Mouse (Mus musculus) MEL (cell line): ENCODE measurements around the gene Tmc6. TPM values are rescaled to one million over a fixed set of nuclear protein-coding genes. Genes with fewer than 3 reads are reported as not detected.

Experiments
- DNase-seq: peaks from one replicate; pipeline ENCODE4 v3.0.0; 2011; ENCODE audit warnings: low read depth, low spot score
- H3K27ac ChIP-seq: 2 replicates; pipeline ENCODE4 v1.5.1; 2012; ENCODE audit warnings: low read depth, mild to moderate bottlenecking, control low read depth, low read length, moderate library complexity; ENCODE audit not compliant: control insufficient read depth
- H3K27me3 ChIP-seq, 2 experiments: fragments of 150-350 bp in 1 of 2; sonication (generic) in 1 of 2; 2 replicates each; pipeline ENCODE4 v1.6.1; 2012; ENCODE audit warnings: low read length in 2 of 2, mild to moderate bottlenecking in 2 of 2, improper control_type of control experiment in 1 of 2, moderate library complexity in 1 of 2; ENCODE audit not compliant: insufficient read depth in 2 of 2, control insufficient read depth in 1 of 2
- H3K36me3 ChIP-seq, 2 experiments: 2 replicates each; pipeline ENCODE4 v1.6.1; 2012 to 2014; ENCODE audit warnings: low read length in 2 of 2, improper control_type of control experiment in 1 of 2, inconsistent platforms in 1 of 2, mild to moderate bottlenecking in 1 of 2; ENCODE audit not compliant: insufficient read depth in 2 of 2, control insufficient read depth in 1 of 2
- H3K4me1 ChIP-seq, 2 experiments: fragments of 150-350 bp in 1 of 2; sonication (generic) in 1 of 2; 2 replicates each; pipeline ENCODE4 v1.6.1; 2012; ENCODE audit warnings: low read length in 2 of 2, improper control_type of control experiment in 1 of 2, mild to moderate bottlenecking in 1 of 2; ENCODE audit not compliant: insufficient read depth in 2 of 2, control insufficient read depth in 1 of 2
- H3K4me3 ChIP-seq, 2 experiments: fragments of 150-350 bp in 1 of 2; sonication (generic) in 1 of 2; 2 replicates each; pipeline ENCODE4 v1.5.1; 2012; ENCODE audit warnings: low read depth in 2 of 2, low read length in 2 of 2, mild to moderate bottlenecking in 2 of 2, moderate library complexity in 2 of 2, control low read depth in 1 of 2, improper control_type of control experiment in 1 of 2; ENCODE audit not compliant: control insufficient read depth in 1 of 2, insufficient read depth in 1 of 2
- H3K79me2 ChIP-seq: 2 replicates; pipeline ENCODE4 v1.6.1; 2012; ENCODE audit warnings: mild to moderate bottlenecking, low read length, moderate library complexity; ENCODE audit not compliant: control insufficient read depth, poor library complexity, insufficient read depth
- H3K9ac ChIP-seq: 2 replicates; pipeline ENCODE4 v1.6.1; 2012; ENCODE audit warnings: low read depth, mild to moderate bottlenecking, control low read depth, low read length, moderate library complexity; ENCODE audit not compliant: control insufficient read depth, poor library complexity, severe bottlenecking
- H3K9me3 ChIP-seq: fragments of 150-350 bp; sonication (generic); replicated peaks from 2 replicates; pipeline ENCODE4 v1.6.1; 2012; ENCODE audit warnings: mild to moderate bottlenecking, low read length, improper control_type of control experiment, moderate library complexity; ENCODE audit not compliant: insufficient read depth
- CHD2 ChIP-seq: IDR thresholded peaks from 2 replicates; pipeline ENCODE4 v1.6.1; 2011; ENCODE audit warnings: low read length, improper control_type of control experiment
- E2F4 ChIP-seq: IDR thresholded peaks from 2 replicates; pipeline ENCODE4 v1.6.1; 2011; ENCODE audit warnings: low read depth, low read length, improper control_type of control experiment, borderline replicate concordance
- ELF1 ChIP-seq: IDR thresholded peaks from 2 replicates; pipeline ENCODE4 v1.6.1; 2014; ENCODE audit warnings: low read depth, mild to moderate bottlenecking, inconsistent platforms, low read length, improper control_type of control experiment, moderate library complexity
- EP300 ChIP-seq, 2 experiments: IDR thresholded peaks; 2 replicates each; pipeline ENCODE4 v1.6.1; 2011; ENCODE audit warnings: improper control_type of control experiment in 2 of 2, low read length in 2 of 2, low read depth in 1 of 2, mild to moderate bottlenecking in 1 of 2
- ETS1 ChIP-seq: IDR thresholded peaks from 2 replicates; pipeline ENCODE4 v1.6.1; 2012; ENCODE audit warnings: low read depth, mild to moderate bottlenecking, inconsistent platforms, low read length, improper control_type of control experiment, moderate library complexity
- GABPA ChIP-seq: IDR thresholded peaks from 2 replicates; pipeline ENCODE4 v1.6.1; 2012; ENCODE audit warnings: low read depth, mild to moderate bottlenecking, inconsistent platforms, low read length, improper control_type of control experiment, moderate library complexity
- HCFC1 ChIP-seq: IDR thresholded peaks from 2 replicates; pipeline ENCODE4 v1.6.1; 2012; ENCODE audit warnings: low read depth, mild to moderate bottlenecking, inconsistent platforms, low read length, improper control_type of control experiment, moderate library complexity
- MAX ChIP-seq: IDR thresholded peaks from 2 replicates; pipeline ENCODE4 v1.6.1; 2011; ENCODE audit warnings: low read length, improper control_type of control experiment
- MXI1 ChIP-seq: IDR thresholded peaks from 2 replicates; pipeline ENCODE4 v1.6.1; 2011; ENCODE audit warnings: mild to moderate bottlenecking, low read depth, low read length, improper control_type of control experiment
- NELFE ChIP-seq: IDR thresholded peaks from 2 replicates; pipeline ENCODE4 v1.6.1; 2011; ENCODE audit warnings: low read depth, low read length, improper control_type of control experiment
- POLR2AphosphoS2 ChIP-seq: IDR thresholded peaks from 2 replicates; pipeline ENCODE4 v1.6.1; 2011; ENCODE audit warnings: low read length, improper control_type of control experiment
- TAL1 ChIP-seq: IDR thresholded peaks from 2 replicates; pipeline ENCODE4 v1.6.1; 2012; ENCODE audit warnings: mild to moderate bottlenecking, inconsistent platforms, low read length, moderate library complexity, mixed read lengths
- USF2 ChIP-seq, 2 experiments: IDR thresholded peaks; 2 replicates each; pipeline ENCODE4 v1.6.1; 2011 to 2012; ENCODE audit warnings: improper control_type of control experiment in 2 of 2, low read length in 2 of 2, borderline replicate concordance in 1 of 2, inconsistent platforms in 1 of 2, low read depth in 1 of 2, mild to moderate bottlenecking in 1 of 2; ENCODE audit not compliant: insufficient read depth in 1 of 2
- ZKSCAN1 ChIP-seq: IDR thresholded peaks from 2 replicates; pipeline ENCODE4 v1.6.1; 2012; ENCODE audit warnings: low read depth, mild to moderate bottlenecking, inconsistent platforms, low read length, improper control_type of control experiment, moderate library complexity
- ZMIZ1 ChIP-seq: IDR thresholded peaks from 2 replicates; pipeline ENCODE4 v1.6.1; 2012; ENCODE audit warnings: low read depth, mild to moderate bottlenecking, inconsistent platforms, low read length, improper control_type of control experiment, moderate library complexity
- ZNF384 ChIP-seq: IDR thresholded peaks from 2 replicates; pipeline ENCODE4 v1.6.1; 2012; ENCODE audit warnings: low read depth, mild to moderate bottlenecking, inconsistent platforms, low read length, improper control_type of control experiment
- polyA plus RNA-seq, 2 experiments: library from polyadenylated mRNA; stranded (reverse) in 1 of 2; unstranded in 1 of 2; fragments of >175 nt in 1 of 2; fragments of >200 nt in 1 of 2; gene quantifications; 2 replicates each; pipeline versions ENCODE4 v1.2.1 to v1.2.4; 2012; ENCODE audit warnings: low replicate concordance in 2 of 2, low read depth in 1 of 2; ENCODE audit not compliant: insufficient read length in 2 of 2, insufficient read depth in 1 of 2, missing spikeins in 1 of 2
- total RNA-seq: library from RNA; depleted of rRNA; stranded (reverse); fragments of 300-350 nt; gene quantifications from 2 replicates; pipeline ENCODE4 v1.2.3, GENCODE M21; 2012

The Tmc6 gene
- total and polyA plus RNA-seq, 3 experiments: 48.8 to 61.2 TPM; not detected in 1

DNA sequence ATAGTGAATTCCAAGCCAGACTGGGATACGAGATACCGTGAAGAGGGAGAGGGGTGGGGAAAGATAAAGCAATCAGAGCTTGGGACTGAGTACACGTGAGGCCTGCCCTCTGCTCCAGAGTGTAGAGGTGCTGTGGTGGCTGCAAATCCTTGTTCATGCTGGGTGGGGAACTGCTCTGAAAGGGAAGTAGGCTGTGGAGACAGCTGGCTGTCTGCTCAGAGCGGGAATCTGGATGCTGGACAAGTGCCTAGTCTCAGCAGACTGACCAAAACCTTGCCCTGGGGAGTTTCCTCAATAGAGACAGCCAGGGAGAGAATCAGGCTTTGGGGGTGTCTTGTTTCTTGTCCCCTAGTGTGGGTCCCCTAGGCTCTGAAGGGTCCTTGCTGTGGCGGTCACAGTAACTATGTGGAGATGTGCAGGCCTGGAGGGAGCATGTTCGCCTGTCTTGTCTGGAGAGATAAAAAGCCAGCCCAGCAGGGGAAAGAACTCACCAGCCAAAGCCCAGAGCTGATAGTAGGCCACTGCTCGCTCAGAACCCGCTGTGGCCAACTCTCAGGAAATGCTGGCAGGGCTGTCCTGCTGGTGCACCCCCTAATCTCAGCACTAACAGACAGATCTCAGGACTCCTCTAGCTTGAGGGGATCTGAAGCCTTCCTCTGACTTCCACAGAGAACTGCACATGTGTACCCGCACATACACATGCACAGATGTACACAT, 47.0 kb upstream of the Tmc6 start (continued):
- TF ChIP-seq GABPA: no peak
- no peak for TF ChIP-seq CHD2
- TF ChIP-seq ZMIZ1: no peak
- no peak for TF ChIP-seq E2F4
- TF ChIP-seq ETS1: 0 out of 2 replicates have a peak, but pooled peaks have one; percentile 64
- no peak for TF ChIP-seq USF2 (IDR thresholded peaks at IDR 0.05; ENCODE audit: borderline replicate concordance in 1 of 2, insufficient read depth in 1 of 2, low read depth in 1 of 2, low read length in 2 of 2)
- no peak for TF ChIP-seq ZKSCAN1
- peak; percentile 88 for TF ChIP-seq TAL1
- peak; percentile 45 for TF ChIP-seq MAX
- peak; percentile 87 to 88 for TF ChIP-seq EP300 (IDR thresholded peaks at IDR 0.05; ENCODE audit: low read depth in 1 of 2, low read length in 2 of 2)
- TF ChIP-seq NELFE: no peak
- TF ChIP-seq POLR2AphosphoS2: no peak
- peak; percentile 41; the same call in 1 of the 2 replicates for TF ChIP-seq HCFC1
- TF ChIP-seq ELF1: 0 out of 2 replicates have a peak, but pooled peaks have one; percentile 36

DNA sequence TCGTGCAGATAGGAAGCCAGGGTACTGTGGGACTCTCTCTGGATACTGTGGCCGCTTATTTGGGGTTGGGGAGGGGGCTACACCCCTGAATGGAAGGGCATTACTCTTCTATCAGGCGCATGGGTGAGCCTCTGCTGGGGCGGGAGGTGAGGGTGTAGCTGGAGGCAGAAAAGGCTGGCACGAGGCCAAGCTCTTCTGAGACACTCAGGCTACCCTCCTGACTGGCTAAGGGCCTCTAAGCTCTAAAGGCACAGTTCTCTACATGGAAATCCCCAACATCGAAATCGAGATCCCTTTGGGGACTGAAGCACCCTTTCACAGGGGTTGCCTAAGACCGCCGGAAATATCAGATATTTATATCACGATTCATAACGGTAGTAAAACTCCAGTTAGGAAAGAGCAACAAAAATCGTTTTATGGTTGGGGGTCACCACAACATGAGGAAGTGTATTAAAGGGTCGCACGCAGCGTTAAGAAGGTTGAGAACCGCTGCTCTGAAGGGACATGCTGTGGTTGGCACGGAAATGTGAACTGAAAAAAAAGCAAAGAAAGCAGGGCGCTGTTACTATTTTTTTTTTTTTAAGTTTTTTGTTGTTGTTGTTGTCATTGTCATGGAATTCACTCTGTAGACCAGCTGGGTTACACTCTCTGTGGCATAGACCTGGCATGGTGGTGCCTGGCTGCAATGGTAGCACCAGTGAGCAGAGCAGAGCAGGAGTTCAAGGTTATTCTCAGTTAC, 46.3 kb upstream of the Tmc6 start:
- Histone ChIP-seq H3K36me3 (peaks cover 0 to 45% of the 10 kb centered on the region in 2 experiments; a peak in 2 of 4 replicates), H3K27me3 (no peaks in the 10 kb centered on the region), H3K9me3 (no peaks in the 10 kb centered on the region), H3K4me3 (peak overlapping the region; percentile 24 to 27), H3K4me1 (peaks cover 23 to 71% of the 10 kb centered on the region in 2 experiments), H3K27ac (peak overlapping the region; percentile 44), H3K9ac (peak overlapping the region; percentile 38), H3K79me2 (peaks cover 19% of the 10 kb centered on the region)
- DNase-seq: peak; percentile 88
- no peak for TF ChIP-seq TAL1
- TF ChIP-seq MAX: peak; percentile 9
- TF ChIP-seq E2F4: peak; percentile 45; the same call in 1 of the 2 replicates
- TF ChIP-seq MXI1: peak; percentile 35
- TF ChIP-seq ZNF384: peak; percentile 66
